Mouse (Mus musculus) lung, embryonic 16.5 days (tissue): ENCODE data around the gene Hoxc8. TPM values are rescaled to one million over a fixed set of nuclear protein-coding genes. Genes with fewer than 3 reads are reported as not detected.

Experiments
- ATAC-seq: fragments of 200-750 bp; cut with Nextera tagmentation; 2 replicates; pipeline ENCODE4 v1.8.0; 2017; ENCODE audit warnings: low read depth, mild to moderate bottlenecking, moderate library complexity
- H3K27ac ChIP-seq: fragments of 300-500 bp; sonication (generic); 2 replicates; pipeline ENCODE4 v1.5.1; 2014; ENCODE audit warnings: mild to moderate bottlenecking, control low read depth, low read length
- H3K27me3 ChIP-seq: fragments of 300-500 bp; sonication (generic); 2 replicates; pipeline ENCODE4 v1.6.1; 2014; ENCODE audit warnings: low read depth, low read length, mixed read lengths; ENCODE audit not compliant: control insufficient read depth, insufficient read depth
- H3K36me3 ChIP-seq: fragments of 300-500 bp; sonication (generic); 2 replicates; pipeline ENCODE4 v1.6.1; 2014; ENCODE audit warnings: low read length; ENCODE audit not compliant: control insufficient read depth, insufficient read depth
- H3K4me1 ChIP-seq: fragments of 300-500 bp; sonication (generic); replicated peaks from 2 replicates; pipeline ENCODE4 v1.6.1; 2014; ENCODE audit warnings: low read length, mixed read lengths; ENCODE audit not compliant: control insufficient read depth, insufficient read depth
- H3K4me2 ChIP-seq: fragments of 300-500 bp; sonication (generic); 2 replicates; pipeline ENCODE4 v1.6.1; 2014; ENCODE audit warnings: low read depth, low read length, control low read depth
- H3K4me3 ChIP-seq: fragments of 300-500 bp; sonication (generic); 2 replicates; pipeline ENCODE4 v1.5.1; 2014; ENCODE audit warnings: mild to moderate bottlenecking, low read length, control low read depth
- H3K9ac ChIP-seq: fragments of 300-500 bp; sonication (generic); 2 replicates; pipeline ENCODE4 v1.6.1; 2014; ENCODE audit warnings: low read length, control low read depth
- H3K9me3 ChIP-seq: fragments of 300-500 bp; sonication (generic); 2 replicates; pipeline ENCODE4 v1.6.1; 2016; ENCODE audit warnings: low read length; ENCODE audit not compliant: control insufficient read depth
- WGBS: fragments of 180-500 bp; shearing (Covaris S2); extraction: QIAGEN DNeasy Blood & Tissue Kit; methylation state at CpG from one replicate; pipeline ENCODE4 v1.1.7; 2014; 5-methylcytosine and 5-hydroxymethylcytosine counted together
- polyA plus RNA-seq: library from polyadenylated mRNA; unstranded; fragments of >200 nt; fragmentation: Nextera tagmentation; extraction: Ambion mirVana; gene quantifications from 2 replicates; pipeline ENCODE4 v1.2.1, GENCODE M21; 2015

Gene Hoxc8
- polyA plus RNA-seq, 1 experiment from 2014 or later: 0.10 TPM

- peaks cover 95% of the 10 kb centered on the region for H3K27me3 ChIP-seq
- H3K4me2 ChIP-seq: no peak overlapping the region
- ATAC-seq: no peak
- H3K9ac ChIP-seq: no peak overlapping the region
- H3K27ac ChIP-seq: no peak overlapping the region
- H3K9me3 ChIP-seq: no peaks in the 10 kb centered on the region
- no peaks in the 10 kb centered on the region for H3K4me1 ChIP-seq
- H3K36me3 ChIP-seq: no peaks in the 10 kb centered on the region
- WGBS: 3% methylated on average over 6 of the region's 6 CpGs
- no peak overlapping the region for H3K4me3 ChIP-seq
Measured at GRCm38 (mm10) chr15:102953561-102953960, 36.8 kb upstream of the Hoxc8 start.

- Histone ChIP-seq H3K27me3 (peaks cover 93% of the 10 kb centered on the region), H3K4me1 (no peaks in the 10 kb centered on the region), H3K9ac (no peak within 1 kb of the TSS), H3K9me3 (no peaks in the 10 kb centered on the region), H3K36me3 (no peaks in the 10 kb centered on the region), H3K4me3 (no peak within 1 kb of the TSS), H3K4me2 (no peak within 1 kb of the TSS), H3K27ac (no peak within 1 kb of the TSS)
- 0 out of 2 replicates have a peak, but pooled peaks have one; percentile 10 for ATAC-seq
- WGBS: 1% methylated on average over 57 of the region's 57 CpGs
Measured at GRCm38 (mm10) chr15:102954192-102955006, 36.0 kb upstream of the Hoxc8 start, which contains the start of gene Hoxc11. Gene Hoxc11 (plus strand): TSS chr15:102954427.

GRCm38 (mm10) chr15:102955007-102955382 lies 35.4 kb upstream of the Hoxc8 start:
- no peak overlapping the region for H3K27ac ChIP-seq

GRCm38 (mm10) chr15:102955833-102956640 lies 34.4 kb upstream of the Hoxc8 start:
- Histone ChIP-seq H3K9me3 (no peaks in the 10 kb centered on the region), H3K27me3 (peaks cover 96% of the 10 kb centered on the region), H3K4me3 (no peak overlapping the region), H3K4me1 (no peaks in the 10 kb centered on the region), H3K27ac (no peak overlapping the region), H3K4me2 (no peak overlapping the region), H3K9ac (no peak overlapping the region), H3K36me3 (no peaks in the 10 kb centered on the region)
- ATAC-seq: no peak
- WGBS: under 1% methylated on average over 40 of the region's 40 CpGs

More at GRCm38 (mm10) chr15:102955007-102955382, 35.4 kb upstream of the Hoxc8 start:
- no peaks in the 10 kb centered on the region for H3K36me3 ChIP-seq
- no peak overlapping the region for H3K4me3 ChIP-seq
- no peak for ATAC-seq
- H3K4me1 ChIP-seq: no peaks in the 10 kb centered on the region
- H3K9me3 ChIP-seq: no peaks in the 10 kb centered on the region
- no peak overlapping the region for H3K4me2 ChIP-seq
- H3K9ac ChIP-seq: no peak overlapping the region
- WGBS: under 1% methylated on average over 27 of the region's 28 CpGs
- peaks cover 95% of the 10 kb centered on the region for H3K27me3 ChIP-seq

- Histone ChIP-seq H3K4me1 (no peaks in the 10 kb centered on the region), H3K36me3 (no peaks in the 10 kb centered on the region), H3K9me3 (no peaks in the 10 kb centered on the region), H3K4me2 (no peak overlapping the region), H3K27ac (no peak overlapping the region), H3K27me3 (peaks cover 96% of the 10 kb centered on the region), H3K4me3 (no peak overlapping the region), H3K9ac (no peak overlapping the region)
- 0% methylated on average over 12 of the region's 12 CpGs for WGBS
- no peak for ATAC-seq
Measured at GRCm38 (mm10) chr15:102956906-102957305, 33.5 kb upstream of the Hoxc8 start.

- Histone ChIP-seq H3K27ac (no peak overlapping the region), H3K9me3 (no peaks in the 10 kb centered on the region), H3K9ac (no peak overlapping the region), H3K36me3 (no peaks in the 10 kb centered on the region), H3K4me1 (no peaks in the 10 kb centered on the region), H3K4me2 (no peak overlapping the region), H3K27me3 (peaks cover 95% of the 10 kb centered on the region), H3K4me3 (no peak overlapping the region)
- WGBS: under 1% methylated on average over 13 of the region's 13 CpGs
- ATAC-seq: no peak
Measured at GRCm38 (mm10) chr15:102959663-102960191, 30.7 kb upstream of the Hoxc8 start.

GRCm38 (mm10) chr15:102961728-102962127 lies 28.7 kb upstream of the Hoxc8 start:
- H3K9ac ChIP-seq: no peak overlapping the region
- ATAC-seq: no peak
- 3% methylated on average over 6 of the region's 6 CpGs for WGBS
- peaks cover 95% of the 10 kb centered on the region for H3K27me3 ChIP-seq
- H3K27ac ChIP-seq: no peak overlapping the region
- H3K36me3 ChIP-seq: no peaks in the 10 kb centered on the region
- H3K4me2 ChIP-seq: no peak overlapping the region
- H3K4me3 ChIP-seq: no peak overlapping the region
- peaks cover 4% of the 10 kb centered on the region; the same call in 1 of the 2 replicates for H3K4me1 ChIP-seq
- no peaks in the 10 kb centered on the region for H3K9me3 ChIP-seq

- no peak overlapping the region for H3K9ac ChIP-seq
- H3K27ac ChIP-seq: no peak overlapping the region
- H3K36me3 ChIP-seq: no peaks in the 10 kb centered on the region
- peaks cover 95% of the 10 kb centered on the region for H3K27me3 ChIP-seq
- no peak for ATAC-seq
- H3K4me3 ChIP-seq: no peak overlapping the region
- H3K4me2 ChIP-seq: no peak overlapping the region
- 2% methylated on average over 13 of the region's 13 CpGs for WGBS
- H3K4me1 ChIP-seq: peaks cover 4% of the 10 kb centered on the region; the same call in 1 of the 2 replicates
- no peaks in the 10 kb centered on the region for H3K9me3 ChIP-seq
Measured at GRCm38 (mm10) chr15:102962492-102962891, 27.9 kb upstream of the Hoxc8 start.

- no peak overlapping the region for H3K4me3 ChIP-seq
- H3K4me1 ChIP-seq: peaks cover 4% of the 10 kb centered on the region; the same call in 1 of the 2 replicates
- H3K27me3 ChIP-seq: peaks cover 94% of the 10 kb centered on the region
- 2% methylated on average over 8 of the region's 8 CpGs for WGBS
- no peak for ATAC-seq
- H3K27ac ChIP-seq: no peak overlapping the region
- H3K36me3 ChIP-seq: no peaks in the 10 kb centered on the region
- H3K9ac ChIP-seq: no peak overlapping the region
- H3K9me3 ChIP-seq: no peaks in the 10 kb centered on the region
- H3K4me2 ChIP-seq: no peak overlapping the region
Measured at GRCm38 (mm10) chr15:102963259-102963658, 27.1 kb upstream of the Hoxc8 start.
